Mouse (Mus musculus) hindbrain, embryonic 10.5 days (tissue): ENCODE measurements around the gene Ctnnd1. TPM values are rescaled to one million over a fixed set of nuclear protein-coding genes. Genes with fewer than 3 reads are reported as not detected.

Experiments
- DNase-seq: peaks from one replicate; pipeline ENCODE4 v3.0.0-alpha.2; 2017; ENCODE audit warnings: low spot score
- H3K27ac ChIP-seq: fragments of 300-500 bp; sonication (generic); 2 replicates; pipeline ENCODE4 v1.5.1; 2016; ENCODE audit warnings: mild to moderate bottlenecking, moderate library complexity
- H3K27me3 ChIP-seq: fragments of 300-500 bp; sonication (generic); 2 replicates; pipeline ENCODE4 v1.6.1; 2016; ENCODE audit warnings: mild to moderate bottlenecking; ENCODE audit not compliant: poor library complexity, insufficient read depth, severe bottlenecking
- H3K36me3 ChIP-seq: fragments of 300-500 bp; sonication (generic); 2 replicates; pipeline ENCODE4 v1.6.1; 2016; ENCODE audit warnings: mild to moderate bottlenecking, moderate library complexity
- H3K4me1 ChIP-seq: fragments of 300-500 bp; sonication (generic); replicated peaks from 2 replicates; pipeline ENCODE4 v1.6.1; 2016; ENCODE audit warnings: mild to moderate bottlenecking
- H3K4me3 ChIP-seq: fragments of 300-500 bp; sonication (generic); 2 replicates; pipeline ENCODE4 v1.5.1; 2016; ENCODE audit warnings: mild to moderate bottlenecking, moderate library complexity
- H3K9me3 ChIP-seq: fragments of 300-500 bp; sonication (generic); 2 replicates; pipeline ENCODE4 v1.6.1; 2016; ENCODE audit warnings: mild to moderate bottlenecking, moderate library complexity
- WGBS: fragments of 180-500 bp; shearing (Covaris S2); methylation state at CpG from one replicate; pipeline ENCODE4 v1.1.7; 2016; 5-methylcytosine and 5-hydroxymethylcytosine counted together
- polyA plus RNA-seq: library from polyadenylated mRNA; unstranded; fragments of >200 nt; fragmentation: Nextera tagmentation; extraction: Ambion mirVana; gene quantifications from 2 replicates; pipeline ENCODE4 v1.2.1, GENCODE M21; 2016

The Ctnnd1 gene
- polyA plus RNA-seq, 1 experiment from 2014 or later, result 33.2 TPM

DNA sequence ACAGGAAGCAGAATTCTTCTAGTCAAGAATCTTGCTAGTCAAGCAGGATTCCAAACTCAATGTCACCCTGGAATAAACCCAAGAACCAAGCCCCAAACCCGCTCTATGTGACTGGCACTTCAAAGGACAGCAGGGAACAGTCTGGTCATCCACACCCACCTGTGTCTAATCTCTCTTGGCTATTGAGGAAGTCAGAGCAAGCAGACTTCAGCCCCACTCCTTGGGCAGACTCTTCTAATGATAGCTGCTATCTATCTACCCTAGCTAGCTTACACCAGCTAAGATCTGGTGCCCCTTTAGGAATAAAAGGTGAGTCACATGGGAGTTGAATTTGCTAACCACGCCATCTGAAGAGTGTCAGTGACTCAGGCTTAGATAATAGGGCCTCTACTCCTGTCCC is 31.7 kb downstream of the Ctnnd1 start:
- DNase-seq, result no peak
- H3K4me1 ChIP-seq, result no peaks in the 10 kb centered on the region
- H3K27ac ChIP-seq, result no peak overlapping the region
- 86% methylated on average over 2 of the region's 2 CpGs for WGBS
- H3K36me3 ChIP-seq, result peaks cover 86% of the 10 kb centered on the region
- H3K27me3 ChIP-seq, result no peaks in the 10 kb centered on the region
- no peak overlapping the region for H3K4me3 ChIP-seq
- H3K9me3 ChIP-seq, result no peaks in the 10 kb centered on the region

- Histone ChIP-seq H3K27ac (no peak overlapping the region), H3K36me3 (peaks cover 93% of the 10 kb centered on the region), H3K4me1 (no peaks in the 10 kb centered on the region), H3K27me3 (no peaks in the 10 kb centered on the region), H3K4me3 (no peak overlapping the region), H3K9me3 (no peaks in the 10 kb centered on the region)
- 81% methylated on average over 3 of the region's 3 CpGs for WGBS
- peak; percentile 33 for DNase-seq
Measured at GRCm38 (mm10) chr2:84617637-84618515, 32.7 kb downstream of the Ctnnd1 start.

GRCm38 (mm10) chr2:84612764-84613163 is 37.8 kb downstream of the Ctnnd1 start:
- H3K36me3 ChIP-seq, result peaks cover 100% of the 10 kb centered on the region

DNA sequence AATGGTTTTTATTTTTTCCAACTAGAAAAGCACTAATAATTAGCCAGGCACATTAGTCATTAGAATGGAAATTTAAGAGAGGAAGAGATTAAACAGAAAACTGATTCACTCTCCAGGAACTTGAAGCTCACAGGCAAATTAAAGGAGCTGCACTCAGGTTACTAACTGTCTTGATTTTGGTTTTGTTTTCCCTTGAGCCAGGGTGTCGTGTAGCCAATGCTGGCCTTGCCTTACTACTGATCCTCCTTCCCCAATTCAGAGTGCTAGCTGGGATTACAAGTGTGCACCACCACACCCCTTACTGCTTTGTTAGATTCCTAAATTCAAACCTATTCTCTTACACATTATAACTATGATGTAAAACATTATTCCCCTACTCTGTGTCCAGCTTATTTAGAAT is 42.7 kb downstream of the Ctnnd1 start:
- no peak for DNase-seq
- Histone ChIP-seq H3K36me3 (peaks cover 100% of the 10 kb centered on the region), H3K4me3 (no peak overlapping the region), H3K27me3 (no peaks in the 10 kb centered on the region), H3K9me3 (no peaks in the 10 kb centered on the region), H3K4me1 (no peaks in the 10 kb centered on the region), H3K27ac (no peak overlapping the region)
- 84% methylated on average over 1 of the region's 1 CpGs for WGBS

More at GRCm38 (mm10) chr2:84612764-84613163, 37.8 kb downstream of the Ctnnd1 start:
- WGBS, result 95% methylated on average over 6 of the region's 6 CpGs
- H3K4me3 ChIP-seq, result no peak overlapping the region
- H3K9me3 ChIP-seq, result no peaks in the 10 kb centered on the region
- H3K4me1 ChIP-seq, result no peaks in the 10 kb centered on the region
- H3K27me3 ChIP-seq, result no peaks in the 10 kb centered on the region
- no peak for DNase-seq
- no peak overlapping the region for H3K27ac ChIP-seq

DNA sequence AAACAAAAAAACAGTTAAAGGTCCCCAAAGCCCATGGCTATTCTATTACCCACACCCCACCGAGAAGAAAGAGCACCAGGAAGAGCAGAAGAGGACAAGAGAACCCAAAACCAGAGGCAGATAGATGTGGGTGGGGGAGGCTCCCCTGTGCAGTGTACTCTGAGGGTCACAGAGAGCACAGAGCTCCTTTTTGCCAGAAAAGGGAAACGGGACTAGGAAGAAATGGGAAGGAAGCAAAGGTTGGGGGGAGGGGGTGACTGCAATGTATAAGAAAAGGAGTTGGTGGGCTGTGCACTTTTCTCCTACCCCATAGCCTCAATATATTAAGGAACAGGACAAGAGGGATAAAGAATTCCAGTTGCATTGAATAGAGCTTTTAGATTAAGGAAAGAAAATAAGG is 49.6 kb downstream of the Ctnnd1 start:
- H3K4me3 ChIP-seq, result no peak overlapping the region
- no peak overlapping the region for H3K27ac ChIP-seq
- no peak for DNase-seq
- 72% methylated on average over 2 of the region's 2 CpGs for WGBS
- no peaks in the 10 kb centered on the region for H3K27me3 ChIP-seq
- no peaks in the 10 kb centered on the region for H3K9me3 ChIP-seq
- H3K36me3 ChIP-seq, result peaks cover 88% of the 10 kb centered on the region
- H3K4me1 ChIP-seq, result no peaks in the 10 kb centered on the region

GRCm38 (mm10) chr2:84599270-84599888 is 51.2 kb downstream of the Ctnnd1 start:
- Histone ChIP-seq H3K9me3 (no peaks in the 10 kb centered on the region), H3K36me3 (peaks cover 78% of the 10 kb centered on the region), H3K27me3 (no peaks in the 10 kb centered on the region), H3K4me1 (no peaks in the 10 kb centered on the region), H3K27ac (no peak overlapping the region), H3K4me3 (no peak overlapping the region)
- WGBS, result 90% methylated on average over 6 of the region's 6 CpGs
- DNase-seq, result no peak

- 95% methylated on average over 1 of the region's 1 CpGs for WGBS
- H3K36me3 ChIP-seq, result peaks cover 67% of the 10 kb centered on the region
Measured at GRCm38 (mm10) chr2:84597123-84597522, 53.4 kb downstream of the Ctnnd1 start.

GRCm38 (mm10) chr2:84592801-84593200 is 57.8 kb downstream of the Ctnnd1 start:
- WGBS, result 96% methylated on average over 8 of the region's 8 CpGs
- H3K4me1 ChIP-seq, result no peaks in the 10 kb centered on the region
- DNase-seq, result no peak
- no peak overlapping the region for H3K27ac ChIP-seq
- H3K9me3 ChIP-seq, result peaks cover 10% of the 10 kb centered on the region
- H3K4me3 ChIP-seq, result no peak overlapping the region
- H3K36me3 ChIP-seq, result peaks cover 70% of the 10 kb centered on the region
- H3K27me3 ChIP-seq, result no peaks in the 10 kb centered on the region

More at GRCm38 (mm10) chr2:84597123-84597522, 53.4 kb downstream of the Ctnnd1 start:
- Histone ChIP-seq H3K4me3 (no peak overlapping the region), H3K27me3 (no peaks in the 10 kb centered on the region), H3K27ac (no peak overlapping the region), H3K9me3 (no peaks in the 10 kb centered on the region), H3K4me1 (no peaks in the 10 kb centered on the region)
- DNase-seq, result no peak

DNA sequence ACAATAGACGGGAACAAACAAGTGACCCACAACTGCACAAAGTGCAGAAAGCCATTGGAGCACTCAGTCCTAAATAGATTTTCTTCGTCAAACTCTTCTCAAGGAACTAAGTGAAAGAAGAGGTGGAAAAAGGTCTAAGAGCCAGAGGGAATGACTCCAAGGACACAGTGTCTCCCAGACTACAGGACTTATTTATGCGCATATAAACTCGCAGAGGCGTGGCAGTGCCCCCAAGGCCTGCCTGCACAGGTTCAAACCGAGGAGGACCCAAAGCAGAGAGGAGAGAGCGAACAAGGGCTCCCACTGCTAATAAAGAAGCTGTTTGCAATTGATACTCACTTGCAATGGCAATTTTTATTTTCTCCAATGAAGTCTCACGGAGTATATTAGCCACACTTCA is 64.9 kb downstream of the Ctnnd1 start:
- Histone ChIP-seq H3K36me3 (peaks cover 51% of the 10 kb centered on the region), H3K4me1 (no peaks in the 10 kb centered on the region), H3K9me3 (peaks cover 10% of the 10 kb centered on the region), H3K27me3 (no peaks in the 10 kb centered on the region), H3K27ac (no peak overlapping the region), H3K4me3 (no peak overlapping the region)
- 87% methylated on average over 8 of the region's 8 CpGs for WGBS
- DNase-seq, result no peak

- 89% methylated on average over 5 of the region's 5 CpGs for WGBS
- Histone ChIP-seq H3K4me1 (no peaks in the 10 kb centered on the region), H3K27me3 (no peaks in the 10 kb centered on the region), H3K4me3 (no peak overlapping the region), H3K9me3 (no peaks in the 10 kb centered on the region), H3K36me3 (peaks cover 26% of the 10 kb centered on the region), H3K27ac (no peak overlapping the region)
- DNase-seq, result no peak
Measured at GRCm38 (mm10) chr2:84582286-84582685, 68.3 kb downstream of the Ctnnd1 start.

GRCm38 (mm10) chr2:84581208-84581607 is 69.4 kb downstream of the Ctnnd1 start:
- Histone ChIP-seq H3K27me3 (no peaks in the 10 kb centered on the region), H3K27ac (no peak overlapping the region), H3K36me3 (peaks cover 23% of the 10 kb centered on the region), H3K9me3 (no peaks in the 10 kb centered on the region), H3K4me1 (no peaks in the 10 kb centered on the region), H3K4me3 (no peak overlapping the region)
- no peak for DNase-seq
- WGBS, result 84% methylated on average over 2 of the region's 3 CpGs

DNA sequence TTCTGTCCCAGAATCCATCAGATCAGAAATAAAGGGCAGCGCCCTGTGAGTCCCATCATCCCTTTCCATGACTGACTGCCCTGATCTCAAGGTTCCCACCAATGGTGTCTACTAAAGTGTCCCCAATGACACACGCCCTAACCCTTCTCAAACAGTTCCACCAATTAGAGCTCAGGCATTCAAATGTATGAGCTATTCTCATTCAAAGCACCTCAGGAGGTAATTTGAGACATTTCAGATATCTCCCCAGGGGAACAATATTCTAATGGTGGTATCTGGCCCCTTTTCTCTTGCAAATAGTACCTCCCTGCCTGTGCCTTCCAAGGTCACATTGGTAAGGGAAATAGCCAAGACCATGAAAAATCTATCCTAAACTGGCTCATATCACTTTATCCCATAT is 71.3 kb downstream of the Ctnnd1 start:
- Histone ChIP-seq H3K27me3 (no peaks in the 10 kb centered on the region), H3K9me3 (no peaks in the 10 kb centered on the region), H3K27ac (no peak overlapping the region), H3K4me3 (no peak overlapping the region), H3K4me1 (no peaks in the 10 kb centered on the region), H3K36me3 (peaks cover 18% of the 10 kb centered on the region)
- 93% methylated on average over 2 of the region's 2 CpGs for WGBS
- DNase-seq, result no peak

- no peak overlapping the region for H3K4me3 ChIP-seq
- no peak overlapping the region for H3K27ac ChIP-seq
- WGBS, result 90% methylated on average over 4 of the region's 4 CpGs
- H3K36me3 ChIP-seq, result peaks cover 8% of the 10 kb centered on the region
- H3K4me1 ChIP-seq, result no peaks in the 10 kb centered on the region
- DNase-seq, result no peak
- H3K27me3 ChIP-seq, result no peaks in the 10 kb centered on the region
- H3K9me3 ChIP-seq, result 0 out of 2 replicates have a peak, but pooled peaks cover 4% of the 10 kb centered on the region
Measured at GRCm38 (mm10) chr2:84574130-84574529, 76.4 kb downstream of the Ctnnd1 start.
